Mouse (Mus musculus): ENCODE measurements around the gene Trim3. TPM values are rescaled to one million over a fixed set of nuclear protein-coding genes. Genes with fewer than 3 reads are reported as not detected.
A peak's percentile ranks its signal among the peaks of the same experiment; 100 is the strongest.

The Trim3 gene
- polyA plus RNA-seq, 1 experiment from 2014 or later, result 85.5 TPM

- WGBS, result 65% methylated on average over 2 of the region's 2 CpGs
- no peaks in the 10 kb centered on the region for H3K36me3 ChIP-seq (replicated peaks; ENCODE audit: control insufficient read depth, insufficient read depth)
These were observed 51.4 kb downstream of the Trim3 start for GRCm38 (mm10) chr7:105581959-105582358.

GRCm38 (mm10) chr7:105581094-105581703 lies 52.2 kb downstream of the Trim3 start, which contains the start of gene Apbb1:
Gene Apbb1 (minus strand): TSS chr7:105581653.
- ATAC-seq (ENCODE audit: low FRiP score), result peak; percentile 93
- DNase-seq (ENCODE audit: low spot score), result peak; percentile 86

More at GRCm38 (mm10) chr7:105581959-105582358, 51.4 kb downstream of the Trim3 start:
- DNase-seq (ENCODE audit: low spot score) (no peak), ATAC-seq (ENCODE audit: low FRiP score) (no peak)
- Histone ChIP-seq H3K9ac (peak overlapping the region; percentile 82), H3K27ac (peak overlapping the region; percentile 97), H3K4me3 (replicated peaks; ENCODE audit: low read length) (peak overlapping the region; percentile 54), H3K4me1 (replicated peaks; ENCODE audit: control insufficient read depth, insufficient read depth, low read length) (peaks cover 28% of the 10 kb centered on the region), H3K27me3 (ENCODE audit: control insufficient read depth, insufficient read depth, low read length) (no peaks in the 10 kb centered on the region), H3K4me2 (replicated peaks) (peak overlapping the region; percentile 84), H3K9me3 (ENCODE audit: control insufficient read depth, low read length) (no peaks in the 10 kb centered on the region)

DNA sequence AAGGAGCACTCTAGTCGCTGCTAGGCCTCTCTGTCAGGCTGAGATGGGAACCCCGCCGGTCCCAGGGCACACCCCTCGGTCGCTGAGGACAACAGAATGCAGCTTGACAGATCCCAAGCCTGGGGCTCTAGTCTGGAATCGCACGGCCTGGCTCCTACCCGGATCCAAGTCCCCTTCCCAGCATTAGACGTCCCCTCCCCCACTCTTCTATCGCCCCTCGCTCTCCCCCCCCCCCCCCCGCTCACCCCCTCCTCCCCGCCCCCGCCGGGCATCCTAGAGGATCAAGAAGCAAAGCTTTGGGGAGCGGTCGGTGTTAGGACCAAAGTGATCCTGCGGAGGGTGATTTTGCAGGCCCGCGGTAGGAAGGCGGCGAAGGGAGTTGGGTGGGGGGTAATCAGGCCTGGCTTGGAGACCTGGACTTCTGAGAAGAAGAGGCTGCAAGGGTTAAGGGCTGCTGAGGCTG lies 52.7 kb downstream of the Trim3 start:
- DNase-seq (ENCODE audit: low spot score), result peak; percentile 64
- Histone ChIP-seq H3K4me2 (replicated peaks) (peak overlapping the region; percentile 84), H3K4me1 (replicated peaks; ENCODE audit: control insufficient read depth, insufficient read depth, low read length) (peaks cover 28% of the 10 kb centered on the region), H3K36me3 (replicated peaks; ENCODE audit: control insufficient read depth, insufficient read depth) (no peaks in the 10 kb centered on the region), H3K27ac (peak overlapping the region; percentile 97), H3K4me3 (replicated peaks; ENCODE audit: low read length) (peak overlapping the region; percentile 54), H3K9ac (peak overlapping the region; percentile 82), H3K27me3 (ENCODE audit: control insufficient read depth, insufficient read depth, low read length) (no peaks in the 10 kb centered on the region), H3K9me3 (ENCODE audit: control insufficient read depth, low read length) (no peaks in the 10 kb centered on the region)
- peak; percentile 62 for ATAC-seq (ENCODE audit: low FRiP score)
- 0% methylated on average over 14 of the region's 22 CpGs for WGBS

More at GRCm38 (mm10) chr7:105581094-105581703, 52.2 kb downstream of the Trim3 start, which contains the start of gene Apbb1:
- Histone ChIP-seq H3K36me3 (replicated peaks; ENCODE audit: control insufficient read depth, insufficient read depth) (no peaks in the 10 kb centered on the region), H3K9me3 (ENCODE audit: control insufficient read depth, low read length) (no peaks in the 10 kb centered on the region), H3K27me3 (ENCODE audit: control insufficient read depth, insufficient read depth, low read length) (no peaks in the 10 kb centered on the region), H3K4me1 (replicated peaks; ENCODE audit: control insufficient read depth, insufficient read depth, low read length) (peaks cover 28% of the 10 kb centered on the region), H3K4me2 (replicated peaks) (peak within 1 kb of the TSS; percentile 84), H3K4me3 (replicated peaks; ENCODE audit: low read length) (peak within 1 kb of the TSS; percentile 54), H3K27ac (peak within 1 kb of the TSS; percentile 97), H3K9ac (peak within 1 kb of the TSS; percentile 82)
- 0% methylated on average over 43 of the region's 54 CpGs for WGBS

- Histone ChIP-seq H3K4me3 (replicated peaks; ENCODE audit: low read length) (no peak overlapping the region), H3K27ac (no peak overlapping the region), H3K36me3 (replicated peaks; ENCODE audit: control insufficient read depth, insufficient read depth) (peaks cover 10% of the 10 kb centered on the region), H3K4me1 (replicated peaks; ENCODE audit: control insufficient read depth, insufficient read depth, low read length) (peaks cover 35% of the 10 kb centered on the region), H3K4me2 (replicated peaks) (peak overlapping the region; percentile 84; the same call in 1 of the 2 replicates), H3K9me3 (ENCODE audit: control insufficient read depth, low read length) (no peaks in the 10 kb centered on the region), H3K9ac (no peak overlapping the region), H3K27me3 (ENCODE audit: control insufficient read depth, insufficient read depth, low read length) (no peaks in the 10 kb centered on the region)
- 83% methylated on average over 2 of the region's 2 CpGs for WGBS
- ATAC-seq (ENCODE audit: low FRiP score) (no peak), DNase-seq (ENCODE audit: low spot score) (no peak)
These were observed 54.9 kb downstream of the Trim3 start for GRCm38 (mm10) chr7:105578481-105578880.

DNA sequence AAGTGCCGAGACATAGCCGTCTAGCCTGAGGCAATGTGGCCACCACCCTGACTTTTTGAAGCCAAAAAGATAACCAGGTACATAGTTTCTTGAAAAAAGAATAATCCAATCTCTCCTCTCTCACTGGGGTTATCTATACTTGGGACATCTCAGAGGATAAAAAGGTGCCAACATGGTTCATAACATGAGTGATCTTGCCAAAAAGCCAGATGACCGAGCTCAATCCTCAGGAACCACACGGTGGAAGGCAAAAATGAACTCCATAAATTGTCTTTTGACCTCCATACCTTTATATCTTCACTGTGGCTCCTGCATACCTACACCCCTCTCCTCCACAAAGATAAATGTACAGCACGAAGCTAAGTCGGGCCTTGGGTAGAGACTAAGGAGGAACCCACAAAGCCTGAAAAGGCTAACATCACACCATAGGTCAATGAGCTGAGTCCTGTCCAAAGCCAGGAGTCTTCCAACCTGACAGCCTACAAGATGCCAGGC lies 55.9 kb downstream of the Trim3 start:
- H3K4me2 ChIP-seq (replicated peaks), result no peak overlapping the region
- H3K4me1 ChIP-seq (replicated peaks; ENCODE audit: control insufficient read depth, insufficient read depth, low read length), result peaks cover 35% of the 10 kb centered on the region
- 92% methylated on average over 6 of the region's 6 CpGs for WGBS
- no peak overlapping the region for H3K9ac ChIP-seq
- H3K27me3 ChIP-seq (ENCODE audit: control insufficient read depth, insufficient read depth, low read length), result no peaks in the 10 kb centered on the region
- ATAC-seq (ENCODE audit: low FRiP score) (no peak), DNase-seq (ENCODE audit: low spot score) (no peak)
- no peak overlapping the region for H3K4me3 ChIP-seq (replicated peaks; ENCODE audit: low read length)
- peaks cover 21% of the 10 kb centered on the region for H3K36me3 ChIP-seq (replicated peaks; ENCODE audit: control insufficient read depth, insufficient read depth)
- H3K9me3 ChIP-seq (ENCODE audit: control insufficient read depth, low read length), result no peaks in the 10 kb centered on the region
- no peak overlapping the region for H3K27ac ChIP-seq

DNA sequence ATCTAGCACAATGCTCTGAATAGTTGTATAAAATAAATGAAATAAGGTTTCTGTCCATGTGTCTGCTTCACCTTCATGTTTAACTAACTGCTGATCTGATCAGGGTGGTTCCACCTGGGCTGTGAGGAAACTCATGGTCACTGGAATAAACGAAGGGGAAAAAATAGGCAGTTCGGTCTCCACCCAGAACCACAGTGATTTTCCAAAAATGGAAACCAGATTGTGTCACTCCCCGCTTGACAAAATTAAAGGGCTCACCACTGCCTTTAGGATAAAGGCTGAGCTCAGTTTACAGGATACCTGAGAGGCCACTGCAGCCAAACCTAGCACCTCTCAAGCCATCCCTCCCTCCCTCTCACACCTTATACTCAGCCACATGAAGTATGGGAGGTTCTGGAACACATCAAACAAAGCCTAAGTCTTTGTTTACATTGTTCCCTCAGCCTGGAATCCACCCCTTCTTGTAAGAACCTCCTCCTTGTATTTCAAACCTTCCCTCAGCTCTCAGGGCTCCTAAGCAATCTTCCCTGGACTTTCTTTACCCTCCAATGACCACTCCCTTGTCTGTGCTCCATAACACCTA lies 57.1 kb downstream of the Trim3 start:
- peaks cover 25% of the 10 kb centered on the region for H3K36me3 ChIP-seq (replicated peaks; ENCODE audit: control insufficient read depth, insufficient read depth)
- DNase-seq (ENCODE audit: low spot score) (no peak), ATAC-seq (ENCODE audit: low FRiP score) (no peak)
- H3K9ac ChIP-seq, result no peak overlapping the region
- no peak overlapping the region for H3K27ac ChIP-seq
- no peaks in the 10 kb centered on the region for H3K27me3 ChIP-seq (ENCODE audit: control insufficient read depth, insufficient read depth, low read length)
- H3K4me2 ChIP-seq (replicated peaks), result no peak overlapping the region
- peaks cover 36% of the 10 kb centered on the region for H3K4me1 ChIP-seq (replicated peaks; ENCODE audit: control insufficient read depth, insufficient read depth, low read length)
- 88% methylated on average over 3 of the region's 3 CpGs for WGBS
- H3K4me3 ChIP-seq (replicated peaks; ENCODE audit: low read length), result no peak overlapping the region
- no peaks in the 10 kb centered on the region for H3K9me3 ChIP-seq (ENCODE audit: control insufficient read depth, low read length)

- no peak for ATAC-seq (ENCODE audit: low FRiP score)
- peaks cover 45% of the 10 kb centered on the region for H3K4me1 ChIP-seq (replicated peaks; ENCODE audit: control insufficient read depth, insufficient read depth, low read length)
- 80% methylated on average over 4 of the region's 4 CpGs for WGBS
- no peak overlapping the region for H3K9ac ChIP-seq
- no peak overlapping the region for H3K27ac ChIP-seq
- peaks cover 25% of the 10 kb centered on the region for H3K36me3 ChIP-seq (replicated peaks; ENCODE audit: control insufficient read depth, insufficient read depth)
- H3K27me3 ChIP-seq (ENCODE audit: control insufficient read depth, insufficient read depth, low read length), result no peaks in the 10 kb centered on the region
- H3K4me3 ChIP-seq (replicated peaks; ENCODE audit: low read length), result no peak overlapping the region
- H3K4me2 ChIP-seq (replicated peaks), result no peak overlapping the region
- H3K9me3 ChIP-seq (ENCODE audit: control insufficient read depth, low read length), result no peaks in the 10 kb centered on the region
- no peak for DNase-seq (ENCODE audit: low spot score)
These were observed 58.8 kb downstream of the Trim3 start for GRCm38 (mm10) chr7:105574537-105574936.

DNA sequence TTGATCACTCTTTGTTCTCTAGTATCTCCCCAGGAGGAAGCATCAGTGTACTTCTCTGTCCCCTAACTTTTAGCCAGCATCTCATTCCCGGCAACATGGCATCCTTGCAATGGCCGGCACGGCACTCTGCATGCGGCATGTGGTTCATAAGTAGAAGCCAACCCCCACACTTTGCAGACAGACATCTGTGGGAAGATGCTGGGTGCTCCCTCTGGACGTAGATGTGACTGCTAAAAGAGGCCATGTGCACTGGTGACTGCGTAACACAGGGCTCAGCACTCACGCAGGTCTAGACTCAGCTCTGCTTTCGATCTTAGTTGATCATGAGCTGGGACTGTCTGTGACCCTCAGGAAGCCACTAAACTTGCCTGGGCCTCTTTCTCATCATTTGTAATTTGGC lies 60.4 kb downstream of the Trim3 start:
- no peak for ATAC-seq (ENCODE audit: low FRiP score)
- H3K4me2 ChIP-seq (replicated peaks), result no peak overlapping the region
- H3K9ac ChIP-seq, result no peak overlapping the region
- H3K36me3 ChIP-seq (replicated peaks; ENCODE audit: control insufficient read depth, insufficient read depth), result peaks cover 27% of the 10 kb centered on the region
- H3K27ac ChIP-seq, result no peak overlapping the region
- H3K27me3 ChIP-seq (ENCODE audit: control insufficient read depth, insufficient read depth, low read length), result no peaks in the 10 kb centered on the region
- H3K4me1 ChIP-seq (replicated peaks; ENCODE audit: control insufficient read depth, insufficient read depth, low read length), result peaks cover 46% of the 10 kb centered on the region
- H3K9me3 ChIP-seq (ENCODE audit: control insufficient read depth, low read length), result no peaks in the 10 kb centered on the region
- no peak for DNase-seq (ENCODE audit: low spot score)
- H3K4me3 ChIP-seq (replicated peaks; ENCODE audit: low read length), result no peak overlapping the region
- 93% methylated on average over 8 of the region's 8 CpGs for WGBS

DNA sequence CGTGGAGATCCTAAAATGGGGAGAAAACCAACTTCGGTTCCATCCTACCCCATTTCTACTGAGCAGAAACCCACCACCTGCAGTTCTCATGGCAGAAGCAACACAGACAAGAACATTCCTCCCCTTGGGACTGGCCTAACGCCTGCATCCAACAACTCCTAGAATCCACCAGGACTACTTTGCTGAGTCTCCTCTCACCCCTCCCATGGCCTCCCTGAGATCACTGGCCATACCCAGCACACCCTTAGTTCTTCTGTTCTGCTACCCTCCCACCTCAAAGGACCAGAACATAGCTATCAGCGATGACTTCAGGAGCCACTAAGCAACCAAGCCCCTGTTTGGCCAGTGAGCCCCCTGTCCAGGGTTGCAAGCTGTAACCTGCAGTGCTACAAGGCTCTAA lies 62.6 kb downstream of the Trim3 start:
- H3K4me3 ChIP-seq (replicated peaks; ENCODE audit: low read length), result no peak overlapping the region
- no peak for ATAC-seq (ENCODE audit: low FRiP score)
- H3K27ac ChIP-seq, result no peak overlapping the region
- no peaks in the 10 kb centered on the region for H3K9me3 ChIP-seq (ENCODE audit: control insufficient read depth, low read length)
- DNase-seq (ENCODE audit: low spot score), result no peak
- H3K4me1 ChIP-seq (replicated peaks; ENCODE audit: control insufficient read depth, insufficient read depth, low read length), result peaks cover 44% of the 10 kb centered on the region
- H3K9ac ChIP-seq, result no peak overlapping the region; the same call in 1 of the 2 replicates
- H3K27me3 ChIP-seq (ENCODE audit: control insufficient read depth, insufficient read depth, low read length), result no peaks in the 10 kb centered on the region
- peak overlapping the region; percentile 48 for H3K4me2 ChIP-seq (replicated peaks)
- WGBS, result 77% methylated on average over 4 of the region's 4 CpGs
- H3K36me3 ChIP-seq (replicated peaks; ENCODE audit: control insufficient read depth, insufficient read depth), result peaks cover 49% of the 10 kb centered on the region
